Mouse (Mus musculus) bone marrow macrophage, adult 2 months (primary cell): ENCODE results near the gene Tbc1d14.

Experiments
- CTCF ChIP-seq: IDR thresholded peaks from 2 replicates; pipeline ENCODE4 v1.5.1; 2012; ENCODE audit warnings: low read depth, mild to moderate bottlenecking, low read length, moderate library complexity
- POLR2A ChIP-seq: IDR thresholded peaks from 2 replicates; pipeline ENCODE4 v1.6.1; 2012; ENCODE audit warnings: mild to moderate bottlenecking, low read depth, low read length, borderline replicate concordance

- TF ChIP-seq POLR2A (no peak), CTCF (no peak)
These were observed 82.1 kb downstream of the Tbc1d14 start for GRCm38 (mm10) chr5:36510956-36511355.
